Mouse (Mus musculus): ENCODE results near the gene Ampd1.
"Not testable (repeated sequence)": the region's sequence is repeated elsewhere in the genome, so short reads cannot be mapped to it uniquely, and the experiment has no call there.

Ampd1 gene

GRCm38 (mm10) chr3:103102454-103103390 is 28.9 kb downstream of the Ampd1 start, which contains the start of gene Dennd2c:
TSS of gene Dennd2c (plus strand) at chr3:103102604.
- DNase-seq (ENCODE audit: low read depth, low spot score) = no peak

- no peak for DNase-seq (ENCODE audit: low read depth, low spot score)
Observed at GRCm38 (mm10) chr3:103107565-103108240, 33.9 kb downstream of the Ampd1 start.

GRCm38 (mm10) chr3:103112216-103112615 is 38.4 kb downstream of the Ampd1 start:
- DNase-seq (ENCODE audit: low read depth, low spot score) = no peak

GRCm38 (mm10) chr3:103123636-103124035 is 49.8 kb downstream of the Ampd1 start:
- DNase-seq (ENCODE audit: low read depth, low spot score) = no peak

GRCm38 (mm10) chr3:103126138-103126537 is 52.3 kb downstream of the Ampd1 start:
- no peak for DNase-seq (ENCODE audit: low read depth, low spot score)

GRCm38 (mm10) chr3:103127177-103127576 is 53.4 kb downstream of the Ampd1 start:
- no peak for DNase-seq (ENCODE audit: low read depth, low spot score)

GRCm38 (mm10) chr3:103127721-103128120 is 53.9 kb downstream of the Ampd1 start:
- DNase-seq (ENCODE audit: low read depth, low spot score) = no peak

- DNase-seq (ENCODE audit: low read depth, low spot score) = no peak
Observed at GRCm38 (mm10) chr3:103128251-103128650, 54.4 kb downstream of the Ampd1 start.

GRCm38 (mm10) chr3:103129367-103130159 is 55.7 kb downstream of the Ampd1 start:
- DNase-seq (ENCODE audit: low read depth, low spot score) = no peak

- DNase-seq (ENCODE audit: low read depth, low spot score) = no peak
Observed at GRCm38 (mm10) chr3:103130236-103130751, 56.5 kb downstream of the Ampd1 start.

- no peak for DNase-seq (ENCODE audit: low read depth, low spot score)
Observed at GRCm38 (mm10) chr3:103133098-103133497, 59.3 kb downstream of the Ampd1 start.

- DNase-seq (ENCODE audit: low read depth, low spot score) = no peak
Observed at GRCm38 (mm10) chr3:103136414-103137077, 62.7 kb downstream of the Ampd1 start.

GRCm38 (mm10) chr3:103139047-103139446 is 65.2 kb downstream of the Ampd1 start:
- DNase-seq (ENCODE audit: low read depth, low spot score) = no peak

- DNase-seq (ENCODE audit: low read depth, low spot score) = not testable (repeated sequence)
Observed at GRCm38 (mm10) chr3:103140095-103140838, 66.5 kb downstream of the Ampd1 start.

- no peak for DNase-seq (ENCODE audit: low read depth, low spot score)
Observed at GRCm38 (mm10) chr3:103141287-103141686, 67.5 kb downstream of the Ampd1 start.

GRCm38 (mm10) chr3:103142366-103142765 is 68.6 kb downstream of the Ampd1 start:
- DNase-seq (ENCODE audit: low read depth, low spot score) = no peak

GRCm38 (mm10) chr3:103145336-103145735 is 71.5 kb downstream of the Ampd1 start:
- no peak for DNase-seq (ENCODE audit: low read depth, low spot score)

GRCm38 (mm10) chr3:103145791-103146190 is 72.0 kb downstream of the Ampd1 start:
- DNase-seq (ENCODE audit: low read depth, low spot score) = no peak

GRCm38 (mm10) chr3:103146330-103147166 is 72.7 kb downstream of the Ampd1 start:
- no peak for DNase-seq (ENCODE audit: low read depth, low spot score)
